Mouse (Mus musculus) liver, embryonic 14.5 days (tissue): ENCODE measurements at regions not wholly inside any gene's neighbourhood (a gene's known extent, or its start where the extent isn't known, plus 50 kb on each side); places are given as distances from the start of the nearest gene placed in this dataset.

Source experiments
- ATAC-seq: fragments of 200-750 bp; cut with Nextera tagmentation; 2 replicates; pipeline ENCODE4 v1.8.0; 2017; ENCODE audit warnings: moderate number of reproducible peaks, mild to moderate bottlenecking, moderate library complexity; ENCODE audit not compliant: insufficient read depth
- DNase-seq, 3 experiments: peaks; one replicate each; pipeline ENCODE4 v3.0.0-alpha.2; 2012 to 2013; ENCODE audit warnings: low read depth in 3 of 3, low spot score in 3 of 3
- H3K27ac ChIP-seq: fragments of 300-500 bp; sonication (generic); 2 replicates; pipeline ENCODE4 v1.5.1; 2014; ENCODE audit warnings: moderate library complexity, mild to moderate bottlenecking, control low read depth, inconsistent platforms
- H3K27me3 ChIP-seq: fragments of 300-500 bp; sonication (generic); 2 replicates; pipeline ENCODE4 v1.6.1; 2014; ENCODE audit warnings: mild to moderate bottlenecking, low read length, moderate library complexity; ENCODE audit not compliant: control insufficient read depth, insufficient read depth
- H3K36me3 ChIP-seq: fragments of 300-500 bp; sonication (generic); replicated peaks from 2 replicates; pipeline ENCODE4 v1.6.1; 2014; ENCODE audit warnings: low read depth; ENCODE audit not compliant: control insufficient read depth, insufficient read depth
- H3K4me1 ChIP-seq, 2 experiments: fragments of 200-500 bp in 1 of 2; fragments of 300-500 bp in 1 of 2; sonication (generic) in 1 of 2; replicated peaks; 2 replicates each; pipeline ENCODE4 v1.6.1; 2012 to 2014; ENCODE audit warnings: antibody characterized with exemption in 1 of 2, inconsistent platforms in 1 of 2, low read length in 1 of 2; ENCODE audit not compliant: control insufficient read depth in 2 of 2, insufficient read depth in 2 of 2
- H3K4me2 ChIP-seq: fragments of 300-500 bp; sonication (generic); 2 replicates; pipeline ENCODE4 v1.6.1; 2014; ENCODE audit warnings: low read depth, mild to moderate bottlenecking, control low read depth, moderate library complexity
- H3K4me3 ChIP-seq, 2 experiments: fragments of 200-500 bp in 1 of 2; fragments of 300-500 bp in 1 of 2; sonication (generic) in 1 of 2; 2 replicates each; pipeline ENCODE4 v1.5.1; 2012 to 2014; ENCODE audit warnings: low read depth in 2 of 2, low read length in 2 of 2, mild to moderate bottlenecking in 2 of 2, control low read depth in 1 of 2, inconsistent platforms in 1 of 2, moderate library complexity in 1 of 2; ENCODE audit not compliant: insufficient read depth in 1 of 2
- H3K9ac ChIP-seq: fragments of 300-500 bp; sonication (generic); replicated peaks from 2 replicates; pipeline ENCODE4 v1.6.1; 2014; ENCODE audit warnings: mild to moderate bottlenecking, control low read depth, moderate library complexity
- H3K9me3 ChIP-seq: fragments of 300-500 bp; sonication (generic); 2 replicates; pipeline ENCODE4 v1.6.1; 2016; ENCODE audit warnings: low read length, mixed read lengths; ENCODE audit not compliant: control insufficient read depth
- CTCF ChIP-seq: IDR thresholded peaks from 2 replicates; pipeline ENCODE4 v1.5.1; 2016; ENCODE audit warnings: antibody characterized with exemption, low read depth, control low read depth
- EP300 ChIP-seq: IDR thresholded peaks from 2 replicates; pipeline ENCODE4 v1.6.1; 2016; ENCODE audit warnings: antibody characterized with exemption, low read depth
- WGBS: fragments of 180-500 bp; shearing (Covaris S2); extraction: QIAGEN DNeasy Blood & Tissue Kit; methylation state at CpG from one replicate; pipeline ENCODE4 v1.1.7; 2014; ENCODE audit not compliant: insufficient replicate concordance; 5-methylcytosine and 5-hydroxymethylcytosine counted together

DNA sequence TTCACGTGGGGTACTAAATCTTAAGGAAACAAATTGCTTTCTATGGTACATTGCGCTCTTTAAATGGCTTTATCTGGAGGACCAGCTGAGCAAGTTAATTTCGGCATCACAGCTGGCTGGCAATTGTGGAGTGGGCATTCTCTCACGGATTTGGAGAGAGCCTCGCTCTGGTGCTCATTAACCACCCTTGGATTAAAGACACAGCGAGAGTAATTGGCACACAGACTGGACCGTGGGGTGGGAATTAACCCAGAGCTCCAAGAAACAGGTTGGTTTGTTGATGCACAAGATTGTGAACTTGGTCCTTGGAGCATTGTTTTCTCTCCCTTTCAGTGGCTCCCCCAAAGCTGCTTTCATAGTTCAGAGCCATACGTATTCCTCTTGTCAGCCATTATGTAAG, 156.3 kb upstream of the Chd6 start:
- H3K9me3 ChIP-seq, result no peaks in the 10 kb centered on the region
- no peaks in the 10 kb centered on the region for H3K4me1 ChIP-seq
- H3K27me3 ChIP-seq, result no peaks in the 10 kb centered on the region
- no peak overlapping the region for H3K27ac ChIP-seq
- no peaks in the 10 kb centered on the region for H3K36me3 ChIP-seq
- H3K9ac ChIP-seq, result no peak overlapping the region
- H3K4me2 ChIP-seq, result no peak overlapping the region
- WGBS, result 57% methylated on average over 8 of the region's 8 CpGs
- no peak for ATAC-seq
- H3K4me3 ChIP-seq, result no peak overlapping the region
- TF ChIP-seq EP300, result no peak
- no peak for TF ChIP-seq CTCF
- no peak for DNase-seq

DNA sequence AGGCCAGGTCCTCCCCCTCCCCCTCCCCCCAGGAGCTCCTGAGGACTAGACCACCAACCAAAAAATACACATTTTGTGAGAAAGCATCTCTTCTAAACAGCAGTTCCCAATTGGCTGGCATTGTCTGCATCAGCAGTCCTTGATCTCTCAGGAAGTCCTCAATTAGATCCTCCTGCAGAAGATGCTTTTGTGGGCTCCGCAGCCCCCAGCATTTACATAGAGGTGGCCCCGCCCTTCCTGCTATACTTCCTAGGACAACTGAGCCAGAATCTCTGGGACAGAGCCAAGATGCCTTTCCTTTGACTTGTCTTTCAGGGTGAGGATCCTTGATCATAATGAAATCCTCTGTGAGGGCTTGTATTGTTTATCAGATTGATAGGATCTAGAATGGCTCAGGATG, 143.9 kb upstream of the Chd6 start:
- no peak for ATAC-seq
- whole genome bisulfite sequencing, result 54% methylated on average over 2 of the region's 2 CpGs

DNA sequence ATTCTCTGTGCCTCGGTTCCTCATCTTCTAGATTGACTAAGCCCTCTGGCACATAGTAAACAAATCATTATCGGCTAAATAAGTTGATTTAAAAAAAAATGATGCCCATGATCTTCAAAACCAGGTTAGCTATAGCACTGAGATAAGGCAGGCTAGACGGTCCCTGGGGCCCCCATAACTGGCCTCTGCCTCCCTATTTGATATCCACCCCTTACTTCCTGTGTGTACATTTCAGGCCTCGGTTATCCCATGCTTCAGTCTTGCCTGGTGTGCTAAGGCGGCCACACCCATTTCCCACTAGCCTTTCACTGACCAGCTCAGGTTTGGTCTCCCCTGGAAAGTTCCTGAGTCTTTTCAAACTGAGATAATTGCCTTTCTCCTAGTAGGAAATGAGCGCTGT, 132.8 kb upstream of the Chd6 start:
- H3K9me3 ChIP-seq, result no peaks in the 10 kb centered on the region
- no peaks in the 10 kb centered on the region for H3K36me3 ChIP-seq
- H3K9ac ChIP-seq, result no peak overlapping the region
- no peak overlapping the region for H3K27ac ChIP-seq
- TF ChIP-seq CTCF (no peak), EP300 (no peak)
- ATAC-seq (no peak), DNase-seq (no peak)
- H3K4me2 ChIP-seq, result no peak overlapping the region
- no peaks in the 10 kb centered on the region for H3K4me1 ChIP-seq
- WGBS, result 50% methylated on average over 6 of the region's 6 CpGs
- H3K4me3 ChIP-seq, result no peak overlapping the region
- no peaks in the 10 kb centered on the region for H3K27me3 ChIP-seq

More for the DNA sequence above, 143.9 kb upstream of the Chd6 start:
- H3K9ac ChIP-seq, result no peak overlapping the region
- no peaks in the 10 kb centered on the region for H3K4me1 ChIP-seq
- H3K9me3 ChIP-seq, result no peaks in the 10 kb centered on the region; the same call in 1 of the 2 replicates
- H3K4me3 ChIP-seq, result no peak overlapping the region
- no peaks in the 10 kb centered on the region for H3K36me3 ChIP-seq
- no peak for DNase-seq
- H3K27ac ChIP-seq, result no peak overlapping the region
- no peak overlapping the region for H3K4me2 ChIP-seq
- H3K27me3 ChIP-seq, result no peaks in the 10 kb centered on the region
- TF ChIP-seq EP300, result no peak
- TF ChIP-seq CTCF, result no peak

DNA sequence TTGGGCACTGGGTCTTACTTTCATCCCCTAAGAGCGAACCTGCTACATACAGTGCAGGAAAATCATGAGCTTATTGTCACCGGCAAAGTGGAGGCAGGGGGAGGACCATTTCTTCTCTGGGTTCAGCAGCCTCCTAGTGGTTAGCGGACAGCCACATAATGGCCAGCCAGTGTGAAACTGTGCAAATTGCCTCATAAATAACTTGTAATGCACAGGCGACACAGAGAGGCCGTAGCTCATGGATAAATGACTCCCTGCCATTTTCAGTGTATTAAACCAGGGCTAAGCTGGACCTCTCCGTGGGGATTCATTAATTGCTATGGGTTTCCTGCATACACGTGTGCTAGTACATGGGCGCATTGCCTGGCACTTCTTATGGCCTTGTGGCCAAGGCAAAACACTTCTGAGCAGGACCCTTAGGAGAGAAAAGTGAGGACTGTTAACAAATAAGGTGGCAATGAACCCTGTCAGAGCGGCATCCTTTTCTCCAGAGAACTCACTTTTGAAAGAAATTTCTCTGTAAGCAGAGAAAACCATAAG, 128.5 kb upstream of the Chd6 start:
- 64% methylated on average over 9 of the region's 9 CpGs for WGBS

DNA sequence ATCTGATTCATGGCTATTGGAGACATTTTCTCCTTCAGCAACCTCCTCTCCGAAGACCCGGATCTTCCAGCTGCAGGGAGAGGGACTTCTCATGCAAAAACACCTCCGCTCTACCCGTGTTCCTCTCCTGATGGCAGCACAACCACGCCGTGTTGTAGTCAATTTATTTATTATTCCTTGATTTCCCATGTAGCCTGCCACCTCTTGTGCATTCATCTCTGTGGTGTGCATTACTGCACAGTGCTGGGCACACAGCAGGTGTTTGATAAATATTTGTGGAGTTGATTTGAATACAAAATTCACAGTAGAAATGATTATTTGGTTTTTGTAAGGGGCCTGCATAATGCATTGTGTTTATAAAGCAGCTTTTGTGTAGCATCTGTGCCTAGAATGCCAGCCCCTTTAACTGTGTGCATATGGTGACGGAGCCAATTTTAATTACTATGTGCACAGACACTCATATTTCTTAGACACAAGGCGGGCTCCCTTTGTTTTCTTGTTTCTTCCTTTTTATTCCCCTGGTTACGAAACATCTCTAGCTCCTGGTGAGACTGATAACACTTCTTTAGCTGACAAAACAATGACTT, 124.4 kb upstream of the Chd6 start:
- Histone ChIP-seq H3K36me3 (no peaks in the 10 kb centered on the region), H3K4me1 (no peaks in the 10 kb centered on the region), H3K4me3 (no peak overlapping the region), H3K9me3 (no peaks in the 10 kb centered on the region), H3K27ac (no peak overlapping the region), H3K4me2 (no peak overlapping the region), H3K9ac (no peak overlapping the region), H3K27me3 (no peaks in the 10 kb centered on the region)
- WGBS, result 65% methylated on average over 9 of the region's 9 CpGs
- no peak for TF ChIP-seq EP300
- no peak for TF ChIP-seq CTCF
- ATAC-seq (no peak), DNase-seq (no peak)

More for the DNA sequence above, 128.5 kb upstream of the Chd6 start:
- no peaks in the 10 kb centered on the region for H3K36me3 ChIP-seq
- no peak for ATAC-seq
- H3K4me1 ChIP-seq, result no peaks in the 10 kb centered on the region
- H3K4me2 ChIP-seq, result no peak overlapping the region
- no peak overlapping the region for H3K27ac ChIP-seq
- TF ChIP-seq EP300 (no peak), CTCF (no peak)
- H3K27me3 ChIP-seq, result no peaks in the 10 kb centered on the region
- no peaks in the 10 kb centered on the region for H3K9me3 ChIP-seq
- H3K4me3 ChIP-seq, result no peak overlapping the region
- no peak overlapping the region for H3K9ac ChIP-seq
- DNase-seq, result no peak
